Mouse (Mus musculus) heart, postnatal 4 days (tissue): ENCODE data around the gene Gm47995. TPM values are rescaled to one million over a fixed set of nuclear protein-coding genes. Genes with fewer than 3 reads are reported as not detected.
A peak's percentile ranks its signal among the peaks of the same experiment; 100 is the strongest.

ENCODE experiments used
- DNase-seq: peaks from one replicate; pipeline ENCODE4 v3.0.0; 2021
- total RNA-seq, 2 experiments: library from RNA; stranded (reverse); gene quantifications; 2 replicates each; pipeline ENCODE4 v1.2.3; 2021

Gene Gm47995
- total RNA-seq, 2 experiments from 2014 or later: not detected

GRCm38 (mm10) chr1:151232346-151232745 lies 34.1 kb downstream of the Gm47995 start:
- DNase-seq: no peak

GRCm38 (mm10) chr1:151233756-151234155 lies 35.5 kb downstream of the Gm47995 start:
- DNase-seq: no peak

DNA sequence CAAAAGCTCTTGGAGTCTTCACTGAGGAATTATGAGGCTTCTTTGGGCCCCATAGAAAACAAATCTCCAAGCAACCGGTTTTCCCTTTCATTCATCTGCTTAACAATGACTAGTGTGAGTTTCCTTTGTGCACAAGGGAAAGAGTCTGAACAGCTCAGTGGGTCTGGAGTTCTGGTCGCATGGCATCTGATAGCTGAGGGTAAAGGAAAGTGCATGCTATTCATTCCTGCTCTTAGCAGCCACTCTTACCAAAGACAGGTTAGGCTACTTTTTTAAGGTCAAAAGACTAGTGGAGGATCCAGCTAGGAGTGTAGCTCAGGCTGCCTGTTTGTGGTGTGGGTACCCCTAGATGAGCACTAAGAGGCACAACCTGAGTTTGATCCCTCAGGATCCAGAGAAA lies 37.3 kb downstream of the Gm47995 start:
- DNase-seq: no peak

- DNase-seq: peak; percentile 40
Observed at GRCm38 (mm10) chr1:151236141-151236930, 38.1 kb downstream of the Gm47995 start.

DNA sequence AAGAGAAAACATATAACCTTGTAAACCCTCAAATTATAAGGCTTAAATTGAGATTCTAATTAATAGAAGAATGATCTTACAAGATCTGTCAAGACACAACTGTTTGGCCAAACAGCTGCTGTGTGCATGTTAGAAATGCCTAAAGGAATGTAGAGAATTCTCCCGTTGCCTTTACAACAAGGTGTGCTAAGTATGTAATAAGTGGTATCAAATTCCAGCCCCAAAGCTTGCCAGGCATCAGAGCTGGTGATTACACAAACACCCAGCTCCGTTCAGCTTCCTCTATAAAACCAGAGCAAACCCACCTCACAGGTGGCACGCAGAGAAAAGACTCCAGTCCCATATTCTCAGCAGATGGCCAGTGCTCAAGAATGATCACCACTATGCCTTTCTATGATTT lies 39.5 kb downstream of the Gm47995 start:
- DNase-seq: no peak

- DNase-seq: no peak
Observed at GRCm38 (mm10) chr1:151243332-151243731, 45.1 kb downstream of the Gm47995 start.

GRCm38 (mm10) chr1:151244013-151244412 lies 45.8 kb downstream of the Gm47995 start:
- no peak for DNase-seq

GRCm38 (mm10) chr1:151244761-151245160 lies 46.5 kb downstream of the Gm47995 start:
- no peak for DNase-seq

- no peak for DNase-seq
Observed at GRCm38 (mm10) chr1:151245165-151245564, 46.9 kb downstream of the Gm47995 start.

- no peak for DNase-seq
Observed at GRCm38 (mm10) chr1:151245846-151246245, 47.6 kb downstream of the Gm47995 start.

Other genes starting within 250 kb of the Gm47995 start
- 10 to 100 TPM; 76.6 to 87.1 TPM for gene Hmcn1, start 205.0 kb upstream of the Gm47995 start, total RNA-seq
- under 1 TPM in 1 of 2 experiments, not detected in 1; 0.29 TPM for gene Gm47985, start 15.9 kb upstream of the Gm47995 start, total RNA-seq
- under 1 TPM in 1 of 2 experiments, not detected in 1; 0.17 TPM for gene Gm8947, start 6.1 kb upstream of the Gm47995 start, total RNA-seq
- not detected for gene 3110040M04Rik, start 5.7 kb downstream of the Gm47995 start, total RNA-seq
- not detected for gene Gm47996, start 11.7 kb downstream of the Gm47995 start, total RNA-seq
- 100 to 1,000 TPM; 286 to 289 TPM for gene Ivns1abp, start 146.0 kb downstream of the Gm47995 start, total RNA-seq
- gene Swt1, start 230.0 kb downstream of the Gm47995 start, total RNA-seq: 1 to 10 TPM; 7.0 to 8.7 TPM
- gene Trmt1l, start 230.1 kb downstream of the Gm47995 start, total RNA-seq: 10 to 100 TPM; 10.7 to 10.8 TPM